Mouse (Mus musculus): ENCODE results near the gene Mcpt2. TPM values are rescaled to one million over a fixed set of nuclear protein-coding genes. Genes with fewer than 3 reads are reported as not detected.
"Not testable (repeated sequence)": the region's sequence is repeated elsewhere in the genome, so short reads cannot be mapped to it uniquely, and the experiment has no call there.

Gene Mcpt2
- polyA plus RNA-seq, 1 experiment from 2014 or later: 0.23 TPM

GRCm38 (mm10) chr14:56034433-56034832 is 7.4 kb upstream of the Mcpt2 start:
- Histone ChIP-seq H3K27me3 (ENCODE audit: insufficient read depth, low read length) (no peaks in the 10 kb centered on the region), H3K9me3 (ENCODE audit: low read length) (no peaks in the 10 kb centered on the region), H3K27ac (ENCODE audit: low read depth) (no peak overlapping the region), H3K9ac (replicated peaks) (no peak overlapping the region), H3K36me3 (replicated peaks; ENCODE audit: insufficient read depth, low read length) (no peaks in the 10 kb centered on the region), H3K4me2 (ENCODE audit: low read depth, low read length) (no peak overlapping the region), H3K4me1 (ENCODE audit: insufficient read depth) (no peaks in the 10 kb centered on the region), H3K4me3 (ENCODE audit: low read depth, low read length) (no peak overlapping the region)
- DNase-seq (no peak), ATAC-seq (no peak)
- TF ChIP-seq CTCF (IDR thresholded peaks at IDR 0.05; ENCODE audit: low read depth) (no peak), EP300 (IDR thresholded peaks at IDR 0.05; ENCODE audit: low read depth) (no peak)
- WGBS (ENCODE audit: insufficient replicate concordance): 66% methylated on average over 2 of the region's 2 CpGs

- no peaks in the 10 kb centered on the region for H3K4me1 ChIP-seq (ENCODE audit: insufficient read depth)
- H3K27ac ChIP-seq (ENCODE audit: low read depth): no peak overlapping the region
- H3K36me3 ChIP-seq (replicated peaks; ENCODE audit: insufficient read depth, low read length): no peaks in the 10 kb centered on the region
- DNase-seq (no peak), ATAC-seq (no peak)
- TF ChIP-seq CTCF (IDR thresholded peaks at IDR 0.05; ENCODE audit: low read depth) (peak; percentile 8; the same call in 1 of the 2 replicates), EP300 (IDR thresholded peaks at IDR 0.05; ENCODE audit: low read depth) (no peak)
- H3K4me2 ChIP-seq (ENCODE audit: low read depth, low read length): no peak overlapping the region
- WGBS (ENCODE audit: insufficient replicate concordance): 64% methylated on average over 3 of the region's 3 CpGs
- no peak overlapping the region for H3K4me3 ChIP-seq (ENCODE audit: low read depth, low read length)
- no peaks in the 10 kb centered on the region for H3K27me3 ChIP-seq (ENCODE audit: insufficient read depth, low read length)
- no peaks in the 10 kb centered on the region for H3K9me3 ChIP-seq (ENCODE audit: low read length)
- H3K9ac ChIP-seq (replicated peaks): no peak overlapping the region
Measured at GRCm38 (mm10) chr14:56055408-56055807, 13.6 kb downstream of the Mcpt2 start.

- Histone ChIP-seq H3K4me2 (ENCODE audit: low read depth, low read length) (no peak overlapping the region), H3K4me1 (ENCODE audit: insufficient read depth) (no peaks in the 10 kb centered on the region), H3K36me3 (replicated peaks; ENCODE audit: insufficient read depth, low read length) (no peaks in the 10 kb centered on the region), H3K9ac (replicated peaks) (no peak overlapping the region), H3K9me3 (ENCODE audit: low read length) (no peaks in the 10 kb centered on the region), H3K4me3 (ENCODE audit: low read depth, low read length) (no peak overlapping the region), H3K27me3 (ENCODE audit: insufficient read depth, low read length) (no peaks in the 10 kb centered on the region), H3K27ac (ENCODE audit: low read depth) (no peak overlapping the region)
- DNase-seq (no peak), ATAC-seq (no peak)
- 45% methylated on average over 4 of the region's 4 CpGs for WGBS (ENCODE audit: insufficient replicate concordance)
- TF ChIP-seq CTCF (IDR thresholded peaks at IDR 0.05; ENCODE audit: low read depth) (no peak), EP300 (IDR thresholded peaks at IDR 0.05; ENCODE audit: low read depth) (no peak)
Measured at GRCm38 (mm10) chr14:56057722-56058121, 15.9 kb downstream of the Mcpt2 start.

DNA sequence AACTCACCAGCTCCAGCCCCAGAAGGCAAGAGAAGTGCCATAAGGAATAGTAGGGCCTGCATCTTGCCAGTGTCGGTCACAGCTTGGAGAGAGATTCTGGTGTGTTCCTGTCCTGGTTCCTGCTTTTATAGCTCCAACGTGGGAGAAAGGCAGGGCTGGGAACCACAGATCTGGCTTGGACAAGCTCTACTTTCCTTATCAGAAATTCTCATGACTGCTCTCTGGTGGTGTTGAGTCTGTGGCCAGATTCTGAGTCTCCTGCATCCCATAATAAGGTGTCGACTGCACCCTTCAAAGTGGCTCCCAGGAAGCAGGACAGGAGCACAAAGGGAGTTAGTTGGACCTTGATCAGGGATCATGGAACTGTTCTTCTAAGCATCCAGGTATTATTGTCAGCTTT is 20.4 kb downstream of the Mcpt2 start, which contains the start of gene Mcpt4:
TSS of gene Mcpt4 (minus strand) at position 101 of the 400 bp plus-strand sequence.
- not testable (repeated sequence) for H3K9me3 ChIP-seq (ENCODE audit: low read length); H3K27ac ChIP-seq (ENCODE audit: low read depth); ATAC-seq; DNase-seq; H3K36me3 ChIP-seq (replicated peaks; ENCODE audit: insufficient read depth, low read length); H3K9ac ChIP-seq (replicated peaks); H3K27me3 ChIP-seq (ENCODE audit: insufficient read depth, low read length); H3K4me1 ChIP-seq (ENCODE audit: insufficient read depth); H3K4me2 ChIP-seq (ENCODE audit: low read depth, low read length); H3K4me3 ChIP-seq (ENCODE audit: low read depth, low read length)
- WGBS (ENCODE audit: insufficient replicate concordance): 50% methylated on average over 3 of the region's 3 CpGs

DNA sequence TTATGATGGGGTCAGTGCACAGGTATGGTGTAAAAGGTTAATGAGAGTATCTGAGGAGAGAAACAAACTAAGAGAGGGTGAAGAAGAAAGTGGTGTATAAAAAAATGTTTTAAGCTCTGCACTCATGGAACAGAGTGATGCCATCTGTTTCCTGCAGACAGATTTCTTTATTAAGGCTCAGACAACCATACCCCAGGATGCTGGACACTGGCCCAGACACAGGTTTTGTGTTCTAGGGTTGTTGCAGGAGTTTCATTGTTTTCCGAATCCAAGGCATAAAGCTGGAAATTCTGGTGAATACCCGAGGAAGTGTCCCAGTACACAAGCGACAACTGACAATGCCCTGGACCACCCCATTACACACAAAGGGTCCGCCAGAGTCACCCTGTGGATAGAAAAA is 40.2 kb downstream of the Mcpt2 start:
- ATAC-seq (no peak), DNase-seq (no peak)
- TF ChIP-seq EP300 (IDR thresholded peaks at IDR 0.05; ENCODE audit: low read depth) (no peak), CTCF (IDR thresholded peaks at IDR 0.05; ENCODE audit: low read depth) (no peak)
- no peaks in the 10 kb centered on the region for H3K4me1 ChIP-seq (ENCODE audit: insufficient read depth)
- H3K9ac ChIP-seq (replicated peaks): no peak overlapping the region
- H3K27ac ChIP-seq (ENCODE audit: low read depth): no peak overlapping the region
- no peaks in the 10 kb centered on the region for H3K9me3 ChIP-seq (ENCODE audit: low read length)
- no peaks in the 10 kb centered on the region for H3K36me3 ChIP-seq (replicated peaks; ENCODE audit: insufficient read depth, low read length)
- no peak overlapping the region for H3K4me2 ChIP-seq (ENCODE audit: low read depth, low read length)
- 72% methylated on average over 4 of the region's 4 CpGs for WGBS (ENCODE audit: insufficient replicate concordance)
- no peak overlapping the region for H3K4me3 ChIP-seq (ENCODE audit: low read depth, low read length)
- no peaks in the 10 kb centered on the region for H3K27me3 ChIP-seq (ENCODE audit: insufficient read depth, low read length)

GRCm38 (mm10) chr14:56085167-56085566 is 43.3 kb downstream of the Mcpt2 start, which contains the start of gene Mcpt8:
Gene Mcpt8 (minus strand): TSS chr14:56085273.
- ATAC-seq (no peak), DNase-seq (no peak)
- WGBS (ENCODE audit: insufficient replicate concordance): 87% methylated on average over 2 of the region's 2 CpGs
- no peaks in the 10 kb centered on the region for H3K36me3 ChIP-seq (replicated peaks; ENCODE audit: insufficient read depth, low read length)
- no peaks in the 10 kb centered on the region for H3K4me1 ChIP-seq (ENCODE audit: insufficient read depth)
- H3K9me3 ChIP-seq (ENCODE audit: low read length): no peaks in the 10 kb centered on the region
- no peak within 1 kb of the TSS for H3K4me2 ChIP-seq (ENCODE audit: low read depth, low read length)
- H3K9ac ChIP-seq (replicated peaks): no peak within 1 kb of the TSS
- H3K27me3 ChIP-seq (ENCODE audit: insufficient read depth, low read length): no peaks in the 10 kb centered on the region
- no peak within 1 kb of the TSS for H3K4me3 ChIP-seq (ENCODE audit: low read depth, low read length)
- no peak for TF ChIP-seq EP300 (IDR thresholded peaks at IDR 0.05; ENCODE audit: low read depth)
- TF ChIP-seq CTCF (IDR thresholded peaks at IDR 0.05; ENCODE audit: low read depth): no peak
- no peak within 1 kb of the TSS for H3K27ac ChIP-seq (ENCODE audit: low read depth)

GRCm38 (mm10) chr14:56086711-56087110 is 44.9 kb downstream of the Mcpt2 start:
- Histone ChIP-seq H3K4me3 (ENCODE audit: low read depth, low read length) (no peak overlapping the region), H3K27me3 (ENCODE audit: insufficient read depth, low read length) (no peaks in the 10 kb centered on the region), H3K4me2 (ENCODE audit: low read depth, low read length) (no peak overlapping the region), H3K36me3 (replicated peaks; ENCODE audit: insufficient read depth, low read length) (no peaks in the 10 kb centered on the region), H3K9me3 (ENCODE audit: low read length) (no peaks in the 10 kb centered on the region), H3K27ac (ENCODE audit: low read depth) (no peak overlapping the region), H3K4me1 (ENCODE audit: insufficient read depth) (no peaks in the 10 kb centered on the region), H3K9ac (replicated peaks) (no peak overlapping the region)
- ATAC-seq (no peak), DNase-seq (no peak)
- 48% methylated on average over 3 of the region's 3 CpGs for WGBS (ENCODE audit: insufficient replicate concordance)
- TF ChIP-seq EP300 (IDR thresholded peaks at IDR 0.05; ENCODE audit: low read depth): no peak
- no peak for TF ChIP-seq CTCF (IDR thresholded peaks at IDR 0.05; ENCODE audit: low read depth)
